Mouse (Mus musculus) telencephalon, adult 2 months (tissue): ENCODE data around the gene Fpgt.

Experiments
- DNase-seq: peaks from one replicate; pipeline ENCODE4 v3.0.0-alpha.2; 2011; ENCODE audit warnings: low read depth, low spot score

Fpgt gene

GRCm38 (mm10) chr3:155093116-155093956 is at the start of gene Fpgt, which contains the start of gene Lrriq3:
Fpgt (minus strand) TSS chr3:155093403.
Lrriq3 (plus strand) TSS chr3:155093434.
- peak; percentile 96 for DNase-seq

GRCm38 (mm10) chr3:155141047-155141446 is 47.8 kb upstream of the Fpgt start:
- DNase-seq = no peak

GRCm38 (mm10) chr3:155137737-155138136 is 44.5 kb upstream of the Fpgt start:
- peak; percentile 19 for DNase-seq

GRCm38 (mm10) chr3:155105957-155106356 is 12.8 kb upstream of the Fpgt start:
- no peak for DNase-seq

GRCm38 (mm10) chr3:155099266-155099665 is 6.1 kb upstream of the Fpgt start:
- DNase-seq = no peak

- no peak for DNase-seq
Measured at GRCm38 (mm10) chr3:155092081-155092480, 1.1 kb downstream of the Fpgt start.

- DNase-seq = no peak
Measured at GRCm38 (mm10) chr3:155077908-155078307, 15.3 kb downstream of the Fpgt start.

- no peak for DNase-seq
Measured at GRCm38 (mm10) chr3:155059449-155059822, 33.8 kb downstream of the Fpgt start.

- no peak for DNase-seq
Measured at GRCm38 (mm10) chr3:155058800-155059448, 34.3 kb downstream of the Fpgt start.

GRCm38 (mm10) chr3:155057566-155057965 is 35.6 kb downstream of the Fpgt start:
- DNase-seq = no peak

- no peak for DNase-seq
Measured at GRCm38 (mm10) chr3:155056606-155057005, 36.6 kb downstream of the Fpgt start.

GRCm38 (mm10) chr3:155055231-155055916 is 37.8 kb downstream of the Fpgt start, which contains the start of gene Tnni3k:
Tnni3k (minus strand) TSS chr3:155055407.
- DNase-seq = no peak

GRCm38 (mm10) chr3:155053189-155053588 is 40.0 kb downstream of the Fpgt start:
- no peak for DNase-seq

- no peak for DNase-seq
Measured at GRCm38 (mm10) chr3:155052021-155052420, 41.2 kb downstream of the Fpgt start.

- DNase-seq = no peak
Measured at GRCm38 (mm10) chr3:155039012-155039836, 54.0 kb downstream of the Fpgt start.
